Mouse (Mus musculus): ENCODE data around the gene Siglecf. TPM values are rescaled to one million over a fixed set of nuclear protein-coding genes. Genes with fewer than 3 reads are reported as not detected.

Siglecf gene
- polyA plus RNA-seq, 1 experiment from 2014 or later = 0.13 TPM

DNA sequence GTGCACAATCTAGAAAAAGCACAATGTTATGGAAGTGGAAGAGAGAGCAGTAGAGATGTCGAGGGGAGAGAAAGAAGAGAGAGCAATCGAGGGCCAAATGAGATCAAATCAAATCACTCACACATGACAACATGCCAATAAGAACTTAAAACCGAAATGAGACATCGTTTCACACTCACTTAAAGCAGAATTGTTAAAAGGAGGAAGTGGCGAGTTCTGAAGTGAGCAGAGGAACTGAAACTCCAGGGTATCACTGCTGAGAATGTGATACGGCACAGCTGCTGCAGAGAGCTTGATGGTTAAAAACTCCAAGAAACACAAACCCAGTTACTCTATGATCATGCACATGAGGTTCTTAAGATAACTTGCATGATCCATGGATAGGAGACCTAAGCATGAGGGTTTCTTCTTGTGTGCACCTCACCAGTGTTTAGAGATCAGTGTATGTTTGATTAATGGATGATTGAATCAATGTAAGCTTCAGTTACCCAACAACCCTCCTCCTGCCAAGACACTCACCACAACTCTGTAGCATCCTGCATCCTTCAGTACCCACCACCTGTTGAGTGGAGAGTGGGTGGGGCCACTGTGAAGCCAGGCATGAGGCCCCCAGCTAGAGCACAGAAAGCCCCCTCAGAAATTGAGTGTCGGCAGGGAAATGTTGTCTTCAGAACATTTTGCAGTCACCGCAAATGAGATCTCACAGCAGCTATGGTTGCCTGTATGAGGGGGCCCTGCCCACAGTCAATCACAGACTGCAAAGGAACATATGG is 41.4 kb downstream of the Siglecf start:
- no peak overlapping the region for H3K4me3 ChIP-seq
- no peak overlapping the region for H3K27ac ChIP-seq
- 62% methylated on average over 8 of the region's 8 CpGs for WGBS
- no peaks in the 10 kb centered on the region for H3K9me3 ChIP-seq (replicated peaks)
- no peaks in the 10 kb centered on the region for H3K27me3 ChIP-seq
- ATAC-seq (replicated peaks; ENCODE audit: insufficient number of reproducible peaks, insufficient read depth, low FRiP score, low read depth) = no peak
- H3K9ac ChIP-seq = no peak overlapping the region
- H3K36me3 ChIP-seq = no peaks in the 10 kb centered on the region
- no peaks in the 10 kb centered on the region for H3K4me1 ChIP-seq (replicated peaks)
- no peak overlapping the region for H3K4me2 ChIP-seq

DNA sequence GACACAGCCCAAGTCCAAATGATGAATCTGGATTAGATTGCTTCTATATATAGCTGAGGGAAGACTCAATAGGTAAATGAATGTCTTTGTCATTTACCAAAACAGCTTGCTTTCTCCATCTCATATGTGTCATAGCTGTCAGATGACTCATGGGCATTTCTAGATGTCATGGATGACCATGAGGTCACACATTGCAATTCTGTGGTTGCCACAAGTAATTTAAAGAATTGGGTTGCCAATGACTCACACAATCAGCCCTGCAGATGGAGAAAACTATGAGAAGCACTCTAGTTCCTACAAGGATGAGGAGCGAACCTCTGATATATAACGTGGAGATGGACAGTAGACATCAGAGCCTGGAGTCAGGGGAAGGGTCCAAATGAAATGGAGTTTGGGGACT is 48.4 kb downstream of the Siglecf start:
- no peak overlapping the region for H3K4me2 ChIP-seq
- no peak overlapping the region for H3K4me3 ChIP-seq
- no peaks in the 10 kb centered on the region for H3K9me3 ChIP-seq (replicated peaks)
- no peaks in the 10 kb centered on the region for H3K27me3 ChIP-seq
- no peaks in the 10 kb centered on the region for H3K4me1 ChIP-seq (replicated peaks)
- 72% methylated on average over 2 of the region's 2 CpGs for WGBS
- no peaks in the 10 kb centered on the region for H3K36me3 ChIP-seq
- H3K27ac ChIP-seq = no peak overlapping the region
- no peak for ATAC-seq (replicated peaks; ENCODE audit: insufficient number of reproducible peaks, insufficient read depth, low FRiP score, low read depth)
- no peak overlapping the region for H3K9ac ChIP-seq

DNA sequence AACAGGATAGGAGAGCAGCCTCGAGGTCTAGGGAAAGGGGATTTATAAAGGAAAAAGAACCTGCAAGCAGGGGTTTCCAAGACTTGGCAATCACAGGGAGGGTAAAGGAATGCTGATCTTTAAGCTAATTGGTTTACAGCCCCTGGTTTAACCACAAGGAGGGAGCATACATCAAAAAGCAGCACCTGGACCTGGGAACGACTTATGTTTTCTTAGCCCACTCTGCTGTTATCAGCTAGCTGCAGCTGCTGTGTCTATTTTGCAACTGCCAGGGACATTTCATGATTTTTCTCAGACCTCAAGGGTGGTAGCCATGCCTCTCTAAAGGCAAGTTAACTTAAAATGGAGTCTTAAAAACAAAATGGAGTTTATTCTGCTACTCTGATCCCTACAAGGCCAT is 51.6 kb downstream of the Siglecf start:
- Histone ChIP-seq H3K9ac (no peak overlapping the region), H3K4me1 (replicated peaks) (no peaks in the 10 kb centered on the region), H3K36me3 (no peaks in the 10 kb centered on the region), H3K4me3 (no peak overlapping the region), H3K9me3 (replicated peaks) (no peaks in the 10 kb centered on the region), H3K27ac (no peak overlapping the region), H3K4me2 (no peak overlapping the region), H3K27me3 (no peaks in the 10 kb centered on the region)
- WGBS = 25% methylated on average over 2 of the region's 2 CpGs
- ATAC-seq (replicated peaks; ENCODE audit: insufficient number of reproducible peaks, insufficient read depth, low FRiP score, low read depth) = no peak

DNA sequence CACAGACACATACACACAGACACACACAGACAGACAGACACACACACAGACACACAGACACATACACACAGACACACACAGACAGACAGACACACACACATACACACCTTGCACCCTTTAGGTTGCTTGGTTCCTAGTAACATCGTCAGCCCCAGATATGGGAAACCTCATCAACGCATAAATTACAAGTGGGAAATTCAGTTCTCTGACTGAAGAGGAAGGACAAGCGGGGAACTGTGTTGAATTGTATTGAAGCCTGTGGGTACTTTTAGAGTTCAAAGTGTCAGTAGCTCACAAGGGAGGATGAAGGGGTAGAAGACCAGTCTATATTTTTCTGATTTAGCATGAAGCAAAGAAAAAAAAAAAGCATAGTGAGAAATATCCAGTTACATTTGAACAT is 56.4 kb downstream of the Siglecf start:
- Histone ChIP-seq H3K4me2 (no peak overlapping the region), H3K4me3 (no peak overlapping the region), H3K9ac (no peak overlapping the region), H3K4me1 (replicated peaks) (no peaks in the 10 kb centered on the region), H3K9me3 (replicated peaks) (no peaks in the 10 kb centered on the region), H3K36me3 (no peaks in the 10 kb centered on the region), H3K27ac (no peak overlapping the region), H3K27me3 (no peaks in the 10 kb centered on the region)
- no peak for ATAC-seq (replicated peaks; ENCODE audit: insufficient number of reproducible peaks, insufficient read depth, low FRiP score, low read depth)
- 81% methylated on average over 3 of the region's 3 CpGs for WGBS

DNA sequence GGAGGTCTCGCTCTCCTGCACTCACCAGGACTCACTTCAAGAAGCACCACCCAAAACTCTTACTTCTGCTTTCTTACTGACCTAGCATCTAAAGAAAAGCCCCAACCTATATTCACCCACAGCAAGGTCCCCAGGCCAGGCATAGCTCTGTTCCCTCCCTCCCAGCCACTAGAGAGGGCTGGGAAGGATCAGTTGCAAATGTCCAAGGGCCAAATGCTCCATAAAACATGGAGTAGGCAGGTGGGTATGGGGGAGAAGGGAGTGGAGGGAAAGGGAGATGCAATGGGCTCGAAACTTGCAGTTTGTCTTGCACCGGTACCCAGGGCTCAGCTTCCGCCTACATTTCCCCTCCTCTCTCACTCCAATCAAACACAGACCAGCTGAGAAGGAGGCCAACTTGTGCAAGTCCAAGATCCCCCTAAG is 57.0 kb downstream of the Siglecf start, which contains the start of gene Siglecg:
Siglecg (plus strand) TSS at position 74 of the 423 bp plus-strand sequence.
- WGBS = 76% methylated on average over 4 of the region's 4 CpGs
- H3K9me3 ChIP-seq (replicated peaks) = no peaks in the 10 kb centered on the region
- H3K27me3 ChIP-seq = no peaks in the 10 kb centered on the region
- no peaks in the 10 kb centered on the region for H3K4me1 ChIP-seq (replicated peaks)
- H3K9ac ChIP-seq = no peak within 1 kb of the TSS
- H3K27ac ChIP-seq = no peak within 1 kb of the TSS
- no peak within 1 kb of the TSS for H3K4me2 ChIP-seq
- H3K36me3 ChIP-seq = no peaks in the 10 kb centered on the region
- no peak within 1 kb of the TSS for H3K4me3 ChIP-seq
- no peak for ATAC-seq (replicated peaks; ENCODE audit: insufficient number of reproducible peaks, insufficient read depth, low FRiP score, low read depth)

DNA sequence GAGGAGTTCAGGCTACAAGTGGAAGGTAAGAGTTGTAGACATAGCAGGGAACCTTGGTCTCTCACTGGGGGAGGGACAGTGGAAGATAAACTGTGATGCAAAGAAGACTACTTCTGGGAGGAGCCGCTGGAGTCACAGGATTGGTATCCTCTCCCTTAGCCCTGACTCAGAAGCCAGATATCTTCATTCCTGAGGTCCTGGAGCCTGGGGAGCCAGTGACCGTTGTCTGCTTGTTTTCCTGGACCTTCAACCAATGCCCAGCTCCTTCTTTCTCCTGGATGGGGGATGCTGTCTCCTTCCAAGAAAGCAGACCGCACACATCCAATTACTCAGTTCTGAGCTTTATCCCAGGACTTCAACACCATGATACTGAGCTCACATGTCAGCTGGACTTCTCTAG is 57.9 kb downstream of the Siglecf start:
- Histone ChIP-seq H3K4me1 (replicated peaks) (no peaks in the 10 kb centered on the region), H3K27me3 (no peaks in the 10 kb centered on the region), H3K9me3 (replicated peaks) (no peaks in the 10 kb centered on the region), H3K9ac (no peak overlapping the region), H3K4me2 (no peak overlapping the region), H3K36me3 (no peaks in the 10 kb centered on the region), H3K27ac (no peak overlapping the region), H3K4me3 (no peak overlapping the region)
- ATAC-seq (replicated peaks; ENCODE audit: insufficient number of reproducible peaks, insufficient read depth, low FRiP score, low read depth) = no peak
- WGBS = 50% methylated on average over 3 of the region's 3 CpGs

Other genes with a start within 250 kb of the Siglecf start
- not detected in 2 replicates for gene Zfp936, start 237.1 kb upstream of the Siglecf start, polyA plus RNA-seq (2015; fragmentation: Nextera tagmentation; extraction: Ambion mirVana)
- gene Zfp715, start 38.0 kb upstream of the Siglecf start, polyA plus RNA-seq (2015; fragmentation: Nextera tagmentation; extraction: Ambion mirVana) = 9.0 and 10.1 TPM in 2 replicates
- 0.06 and 0.46 TPM in 2 replicates for gene Siglecg, start 56.9 kb downstream of the Siglecf start, polyA plus RNA-seq (2015; fragmentation: Nextera tagmentation; extraction: Ambion mirVana)
- gene Lim2, start 76.3 kb downstream of the Siglecf start, polyA plus RNA-seq (2015; fragmentation: Nextera tagmentation; extraction: Ambion mirVana) = not detected in 2 replicates
- 1.6 and 18.8 TPM in 2 replicates for gene Nkg7, start 85.7 kb downstream of the Siglecf start, polyA plus RNA-seq (2015; fragmentation: Nextera tagmentation; extraction: Ambion mirVana)
- gene Cldnd2, start 89.4 kb downstream of the Siglecf start, polyA plus RNA-seq (2015; fragmentation: Nextera tagmentation; extraction: Ambion mirVana) = not detected in 2 replicates
- gene Etfb, start 92.7 kb downstream of the Siglecf start, polyA plus RNA-seq (2015; fragmentation: Nextera tagmentation; extraction: Ambion mirVana) = 631 and 668 TPM in 2 replicates
- 0.31 and 0.43 TPM in 2 replicates for gene Gm45233, start 92.8 kb downstream of the Siglecf start, polyA plus RNA-seq (2015; fragmentation: Nextera tagmentation; extraction: Ambion mirVana)
- 2.9 and 4.4 TPM in 2 replicates for gene Vsig10l, start 111.8 kb downstream of the Siglecf start, polyA plus RNA-seq (2015; fragmentation: Nextera tagmentation; extraction: Ambion mirVana)
- gene Iglon5, start 138.7 kb downstream of the Siglecf start, polyA plus RNA-seq (2015; fragmentation: Nextera tagmentation; extraction: Ambion mirVana) = 0.28 TPM in 1 of 2 replicates, not detected in the other
- gene 4931406B18Rik, start 154.6 kb downstream of the Siglecf start, polyA plus RNA-seq (2015; fragmentation: Nextera tagmentation; extraction: Ambion mirVana) = not detected in 2 replicates
- 0.49 and 1.1 TPM in 2 replicates for gene Cd33, start 193.1 kb downstream of the Siglecf start, polyA plus RNA-seq (2015; fragmentation: Nextera tagmentation; extraction: Ambion mirVana)
- gene Zfp658, start 210.9 kb downstream of the Siglecf start, polyA plus RNA-seq (2015; fragmentation: Nextera tagmentation; extraction: Ambion mirVana) = 1.3 and 1.5 TPM in 2 replicates
- 6.0 and 7.9 TPM in 2 replicates for gene Zfp719, start 228.3 kb downstream of the Siglecf start, polyA plus RNA-seq (2015; fragmentation: Nextera tagmentation; extraction: Ambion mirVana)